Mouse (Mus musculus): ENCODE measurements around the gene Traf5.
A peak's percentile ranks its signal among the peaks of the same experiment; 100 is the strongest.

Traf5 gene

DNA sequence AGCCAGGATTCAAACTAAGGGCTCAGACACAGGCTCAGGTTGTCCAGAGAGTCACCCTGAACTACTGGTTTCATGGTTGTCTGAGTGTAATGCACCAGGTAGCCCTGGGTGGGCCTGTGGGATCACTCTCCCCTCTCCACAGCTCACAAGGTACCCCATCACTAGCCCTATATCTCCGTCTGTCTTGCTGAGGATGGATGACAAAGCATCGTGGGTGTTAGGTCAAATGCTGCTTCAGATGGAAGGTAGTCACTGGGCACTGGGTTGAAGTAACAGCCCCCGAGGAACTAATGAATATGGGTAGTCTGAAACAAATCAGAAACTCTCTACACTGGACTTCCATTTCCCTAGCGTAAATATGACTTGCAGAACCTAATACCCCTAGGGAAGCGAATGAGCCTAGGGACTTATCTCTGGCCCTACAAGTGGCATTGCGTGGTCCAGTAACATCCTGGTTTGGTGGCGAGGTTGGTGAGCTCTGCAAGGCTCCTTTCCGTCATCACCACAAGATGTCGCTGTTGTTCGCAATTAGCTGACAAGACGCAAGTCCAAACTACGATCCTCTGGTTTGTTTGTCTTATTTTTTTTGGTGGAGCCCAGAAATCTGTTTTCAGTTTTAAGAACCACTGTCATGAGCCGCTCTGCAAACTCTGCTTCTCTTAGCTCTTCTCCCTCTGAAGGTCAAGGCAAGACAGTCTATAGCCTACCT is 127.4 kb downstream of the Traf5 start:
- peak; percentile 76 to 89 for DNase-seq (ENCODE audit: low spot score in 2 of 2)

DNA sequence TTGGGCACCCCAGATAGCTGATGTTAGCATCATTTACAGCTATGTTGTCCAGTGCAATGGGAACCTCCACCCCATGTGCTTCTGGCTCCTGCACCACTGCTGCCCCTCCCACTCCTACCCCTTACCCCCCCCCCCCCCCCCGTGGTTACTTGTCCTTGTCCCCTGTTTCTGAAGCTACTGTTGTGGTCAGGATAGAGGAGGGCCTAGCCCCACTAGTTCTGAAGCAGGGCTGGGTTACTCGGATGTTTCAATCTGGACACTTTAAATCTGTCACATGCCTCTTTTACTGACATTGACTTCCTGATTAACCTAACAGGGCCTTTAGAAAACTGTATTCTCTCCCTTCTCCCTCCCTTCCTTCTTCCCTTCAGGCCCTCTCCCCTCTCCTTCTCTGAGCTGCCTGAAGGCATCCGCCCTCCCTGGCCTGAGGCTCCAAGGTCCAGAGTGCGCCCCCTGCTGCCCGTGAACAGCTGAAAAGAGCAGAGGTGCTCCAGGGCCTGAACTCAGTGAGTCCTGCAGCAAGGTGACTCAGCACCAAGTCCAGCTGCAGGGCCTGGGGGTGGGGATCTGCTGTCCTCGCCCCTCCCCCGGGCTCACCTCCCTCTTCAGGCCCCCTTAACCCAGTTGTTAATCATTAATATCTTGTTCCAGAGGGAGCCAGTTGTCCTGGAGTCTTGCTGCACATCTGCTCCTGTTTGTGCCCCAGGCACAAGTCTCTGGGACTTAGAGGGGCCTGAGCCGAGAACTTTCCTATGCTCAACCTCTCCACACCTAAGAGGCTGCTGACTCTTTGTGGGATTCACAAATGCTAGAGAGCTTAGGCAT is 128.2 kb downstream of the Traf5 start:
- DNase-seq (ENCODE audit: low spot score in 2 of 2): peak; percentile 84 to 95

DNA sequence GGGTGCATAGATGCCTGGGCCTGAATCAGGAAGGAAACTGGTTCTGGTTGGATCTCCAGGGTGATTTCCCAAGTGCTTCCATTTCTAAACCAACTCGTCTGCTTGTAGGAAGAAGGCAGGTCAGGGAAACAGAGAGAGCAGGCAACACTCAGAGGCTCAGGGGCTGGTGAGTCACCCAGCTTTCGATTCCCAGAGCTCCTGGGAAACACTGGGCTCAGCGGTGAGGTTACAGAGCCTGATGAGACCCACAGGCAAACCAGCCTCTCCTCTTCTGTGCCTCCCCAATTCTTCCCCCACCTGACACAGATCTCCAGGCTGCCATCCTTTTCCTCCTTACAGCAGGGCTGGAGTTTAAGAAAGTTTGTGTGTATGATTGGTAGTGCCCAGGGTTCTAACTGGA is 128.9 kb downstream of the Traf5 start:
- DNase-seq (ENCODE audit: low spot score in 2 of 2): no peak

DNA sequence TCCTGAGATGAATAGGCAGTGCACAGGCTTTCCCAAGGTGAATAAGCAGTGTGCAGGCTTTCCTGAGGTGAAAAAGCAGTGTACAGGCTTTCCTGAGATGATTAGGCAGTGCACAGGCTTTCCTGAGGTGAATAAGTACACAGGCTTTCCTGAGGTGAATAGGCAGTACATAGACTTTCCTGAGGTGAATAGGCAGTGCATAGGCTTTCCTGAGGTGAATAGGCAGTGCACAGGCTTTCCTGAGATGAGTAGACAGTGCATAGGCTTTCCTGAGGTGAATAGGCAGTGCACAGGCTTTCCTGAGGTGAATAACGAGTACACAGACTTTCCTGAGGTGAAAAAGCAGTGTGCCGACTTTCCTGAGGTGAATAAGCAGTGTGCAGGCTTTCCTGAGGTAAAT is 131.4 kb downstream of the Traf5 start:
- DNase-seq (ENCODE audit: low spot score in 2 of 2): no peak

DNA sequence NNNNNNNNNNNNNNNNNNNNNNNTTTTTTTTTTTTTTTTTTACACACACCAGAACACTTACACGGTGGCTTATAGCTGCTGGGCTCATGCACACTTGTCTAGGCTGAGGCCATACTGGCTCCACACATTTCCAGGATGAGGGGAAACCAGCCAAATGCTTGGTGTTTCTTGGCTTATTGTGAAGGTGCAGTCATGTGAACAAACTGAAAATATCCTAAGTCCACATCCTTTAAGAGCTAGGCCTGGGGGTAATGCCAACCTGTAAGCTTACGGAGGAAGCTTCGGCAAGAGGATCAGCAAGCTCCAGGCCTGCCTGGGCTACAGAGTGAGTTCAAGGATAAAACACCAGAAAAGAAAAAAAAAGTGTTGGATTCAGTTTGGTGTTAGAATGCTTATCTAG is 135.0 kb downstream of the Traf5 start:
- no peak for DNase-seq (ENCODE audit: low spot score in 2 of 2)

DNA sequence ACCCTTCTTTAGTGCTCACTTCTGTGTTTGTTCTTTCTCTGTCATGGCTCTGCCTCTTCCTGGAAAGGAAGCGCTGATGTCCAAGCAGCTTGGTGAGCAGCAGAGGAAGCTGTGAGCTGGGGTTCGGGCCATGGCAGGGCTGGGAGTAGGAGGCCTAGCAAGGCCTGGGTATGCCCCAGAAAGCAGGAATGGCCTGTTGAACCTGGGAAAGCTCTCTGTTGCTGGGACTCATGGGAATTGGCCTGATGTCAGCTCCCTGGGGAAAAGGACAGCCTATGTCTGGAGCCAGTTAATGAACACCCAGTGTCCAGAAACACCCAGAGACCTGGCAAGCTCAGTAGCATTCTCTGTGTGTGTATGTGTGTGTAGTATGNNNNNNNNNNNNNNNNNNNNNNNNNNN is 135.5 kb downstream of the Traf5 start:
- no peak for DNase-seq (ENCODE audit: low spot score in 2 of 2)

DNA sequence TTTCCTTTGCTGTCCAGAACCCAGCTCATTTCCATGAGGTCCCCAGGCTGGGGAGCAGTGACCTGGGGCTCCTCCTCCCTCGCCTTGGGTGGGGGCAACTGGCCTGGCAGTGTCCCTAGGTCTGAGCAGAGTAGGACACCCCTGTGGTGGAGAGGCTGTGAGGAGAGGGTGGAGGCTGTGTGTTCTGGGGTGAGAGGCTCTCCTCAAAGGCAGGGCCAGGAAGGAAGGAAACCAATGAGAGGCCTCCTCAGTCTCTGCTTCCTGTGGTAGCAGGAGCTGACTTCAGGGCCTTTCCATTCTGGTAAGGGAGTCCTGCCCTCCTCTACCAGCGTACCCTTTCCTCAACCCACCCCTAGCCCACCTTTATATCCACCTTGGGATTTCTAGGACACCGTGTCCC is 136.1 kb downstream of the Traf5 start:
- DNase-seq (ENCODE audit: low spot score in 2 of 2): no peak

DNA sequence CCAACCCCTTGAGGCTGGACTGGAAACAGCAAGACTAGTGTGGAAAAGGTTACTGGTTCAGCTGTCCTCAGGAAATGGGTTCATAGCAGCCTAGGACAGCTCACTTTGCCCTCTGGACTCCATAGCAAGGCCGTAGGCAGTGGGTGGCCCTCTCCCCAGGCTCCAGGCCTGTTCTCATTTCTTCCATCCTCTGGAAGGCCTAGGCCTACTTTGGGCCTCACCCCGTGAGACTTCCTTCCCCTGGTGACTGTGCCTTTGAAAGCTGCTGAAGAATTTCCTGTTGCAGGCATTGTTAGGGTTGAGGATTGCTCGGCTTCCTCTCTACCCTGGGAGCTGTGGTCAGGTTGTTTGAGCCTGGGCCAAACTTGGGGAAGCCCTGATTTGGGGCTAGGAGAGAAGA is 137.3 kb downstream of the Traf5 start:
- no peak for DNase-seq (ENCODE audit: low spot score in 2 of 2)

DNA sequence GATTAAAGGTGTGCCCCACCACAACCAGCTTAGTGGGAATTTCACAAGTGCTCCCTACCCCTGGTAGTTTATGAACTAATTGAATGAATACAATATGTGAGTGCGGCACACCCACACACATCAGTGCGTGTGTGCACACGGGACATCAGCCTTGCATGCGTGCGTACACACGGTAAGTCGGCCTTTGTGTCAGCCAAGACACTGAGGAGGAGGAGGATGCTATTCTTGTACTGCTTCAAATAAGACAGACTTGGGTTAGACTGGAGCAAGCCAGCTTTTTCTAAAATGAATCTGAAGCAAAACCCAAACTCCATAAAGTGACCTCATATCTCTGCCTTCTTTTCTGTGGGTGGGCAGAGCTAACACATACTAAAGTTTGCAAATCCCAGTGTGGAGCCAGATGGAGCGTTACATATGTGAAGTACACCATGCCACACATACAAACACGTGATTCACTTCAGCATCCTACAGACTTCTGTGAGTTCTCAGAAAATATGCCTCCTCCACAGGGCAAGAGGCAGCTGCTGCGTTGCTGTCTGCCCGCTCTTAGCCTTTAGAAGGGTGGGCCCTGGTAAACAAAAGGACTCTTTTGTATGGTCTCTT is 139.5 kb downstream of the Traf5 start:
- DNase-seq (ENCODE audit: low spot score in 2 of 2): no peak

DNA sequence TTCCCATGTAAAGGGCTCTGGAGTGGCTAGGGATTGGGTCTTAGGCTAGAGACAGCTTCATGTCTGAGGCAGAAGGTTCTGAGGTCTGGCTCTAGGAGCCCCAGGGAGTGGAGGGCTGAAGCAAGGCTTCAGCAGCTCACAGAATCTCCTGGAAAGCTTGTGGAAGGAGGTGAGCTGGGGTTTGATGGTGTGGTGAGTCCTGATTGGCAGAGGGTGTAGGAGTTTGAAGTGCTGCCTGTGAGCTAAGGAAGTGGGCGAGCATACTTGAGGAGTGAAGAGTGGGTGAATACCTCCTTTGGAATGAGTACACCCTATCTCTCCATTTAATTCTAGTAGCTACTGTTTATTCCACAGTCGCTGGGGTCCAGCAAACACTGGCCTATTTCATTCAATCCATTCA is 141.7 kb downstream of the Traf5 start:
- no peak for DNase-seq (ENCODE audit: low spot score in 2 of 2)

DNA sequence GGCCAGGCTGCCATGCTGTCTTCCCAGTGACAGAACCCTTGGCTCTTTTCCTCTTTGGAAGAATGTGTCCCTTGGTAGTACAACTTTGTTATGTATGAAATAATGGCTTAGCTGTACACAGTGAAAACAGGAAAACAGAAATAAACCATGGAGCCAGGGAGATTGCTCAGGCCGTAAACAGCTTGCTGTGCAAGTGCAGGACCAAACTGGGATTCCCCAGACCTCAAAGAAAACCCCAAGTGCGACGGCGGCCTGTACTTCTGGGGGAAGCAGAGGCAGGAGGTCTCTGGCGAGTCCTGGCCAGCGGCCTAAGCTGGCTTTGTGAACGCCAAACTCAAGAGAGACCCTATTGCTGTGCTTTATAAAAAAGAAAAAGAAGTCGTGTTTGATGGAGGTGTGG is 143.8 kb downstream of the Traf5 start:
- no peak for DNase-seq (ENCODE audit: low spot score in 2 of 2)

DNA sequence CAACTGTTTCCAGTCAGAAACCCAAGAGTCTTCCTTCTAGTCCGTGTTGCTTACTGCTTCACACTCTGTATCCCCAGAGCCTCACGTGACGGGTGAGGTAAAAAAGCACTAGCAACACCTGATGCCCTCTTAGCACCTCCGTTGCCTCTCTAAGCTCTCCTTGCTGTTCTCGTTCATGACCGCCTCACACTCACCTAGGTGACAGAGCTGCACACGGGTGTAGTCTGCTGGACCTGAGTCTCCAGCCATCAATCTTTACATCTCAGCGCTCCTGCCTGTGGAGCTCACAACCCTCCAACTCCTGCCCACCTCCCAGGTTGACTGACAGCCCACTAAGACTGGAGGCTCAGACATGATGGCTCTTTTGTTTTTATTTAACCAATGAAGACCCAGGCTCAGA is 144.6 kb downstream of the Traf5 start:
- DNase-seq (ENCODE audit: low spot score in 2 of 2): no peak
